Mouse (Mus musculus) lung, postnatal 0 days (tissue): ENCODE data around the gene Ugt1a10.
"Not testable (repeated sequence)": the region's sequence is repeated elsewhere in the genome, so short reads cannot be mapped to it uniquely, and the experiment has no call there.

Source experiments
- CTCF ChIP-seq: IDR thresholded peaks from 2 replicates; pipeline ENCODE4 v1.5.1; 2016; ENCODE audit warnings: antibody characterized with exemption, mild to moderate bottlenecking
- EP300 ChIP-seq: IDR thresholded peaks from 2 replicates; pipeline ENCODE4 v1.6.1; 2016; ENCODE audit warnings: antibody characterized with exemption, mild to moderate bottlenecking, control low read depth

- peak; percentile 58 for TF ChIP-seq CTCF
- TF ChIP-seq EP300 = not testable (repeated sequence)
Observed at GRCm38 (mm10) chr1:88143966-88144675, 88.9 kb downstream of the Ugt1a10 start.
